Mouse (Mus musculus): Measurements from ENCODE around the gene Nqo1. TPM values are rescaled to one million over a fixed set of nuclear protein-coding genes. Genes with fewer than 3 reads are reported as not detected.

The Nqo1 gene
- 83.3 TPM for polyA plus RNA-seq (2014; fragmentation: Illumina TruSeq; extraction: RNeasy Lipid Tissue Mini Kit (QIAGEN cat#74804); ENCODE audit: low read depth, low replicate concordance)

GRCm38 (mm10) chr8:107403038-107403781, at the start of gene Nqo1:
TSS of gene Nqo1 (minus strand) at chr8:107403206.

GRCm38 (mm10) chr8:107435962-107436831, 33.2 kb upstream of the Nqo1 start, which contains the start of gene Wwp2:
TSS of gene Wwp2 (plus strand) at chr8:107436365.

GRCm38 (mm10) chr8:107424597-107425229, 21.7 kb upstream of the Nqo1 start, which contains the start of gene Nob1:
TSS of gene Nob1 (minus strand) at chr8:107425051.

Other genes starting within 250 kb of the Nqo1 start
- 85.1 TPM for gene Nfat5, start 109.7 kb downstream of the Nqo1 start, polyA plus RNA-seq (2014; fragmentation: Illumina TruSeq; extraction: RNeasy Lipid Tissue Mini Kit (QIAGEN cat#74804); ENCODE audit: low read depth, low replicate concordance)
- gene Nob1, start 21.8 kb upstream of the Nqo1 start, polyA plus RNA-seq (2014; fragmentation: Illumina TruSeq; extraction: RNeasy Lipid Tissue Mini Kit (QIAGEN cat#74804); ENCODE audit: low read depth, low replicate concordance), result 6.6 TPM
- 12.7 TPM for gene Wwp2, start 33.2 kb upstream of the Nqo1 start, polyA plus RNA-seq (2014; fragmentation: Illumina TruSeq; extraction: RNeasy Lipid Tissue Mini Kit (QIAGEN cat#74804); ENCODE audit: low read depth, low replicate concordance)
- 69.7 TPM for gene Psmd7, start 185.3 kb upstream of the Nqo1 start, polyA plus RNA-seq (2014; fragmentation: Illumina TruSeq; extraction: RNeasy Lipid Tissue Mini Kit (QIAGEN cat#74804); ENCODE audit: low read depth, low replicate concordance)